Mouse (Mus musculus): Measurements from ENCODE around the gene Myo18b. TPM values are rescaled to one million over a fixed set of nuclear protein-coding genes. Genes with fewer than 3 reads are reported as not detected.

Myo18b gene
- total and polyA plus RNA-seq, 3 experiments: not detected

DNA sequence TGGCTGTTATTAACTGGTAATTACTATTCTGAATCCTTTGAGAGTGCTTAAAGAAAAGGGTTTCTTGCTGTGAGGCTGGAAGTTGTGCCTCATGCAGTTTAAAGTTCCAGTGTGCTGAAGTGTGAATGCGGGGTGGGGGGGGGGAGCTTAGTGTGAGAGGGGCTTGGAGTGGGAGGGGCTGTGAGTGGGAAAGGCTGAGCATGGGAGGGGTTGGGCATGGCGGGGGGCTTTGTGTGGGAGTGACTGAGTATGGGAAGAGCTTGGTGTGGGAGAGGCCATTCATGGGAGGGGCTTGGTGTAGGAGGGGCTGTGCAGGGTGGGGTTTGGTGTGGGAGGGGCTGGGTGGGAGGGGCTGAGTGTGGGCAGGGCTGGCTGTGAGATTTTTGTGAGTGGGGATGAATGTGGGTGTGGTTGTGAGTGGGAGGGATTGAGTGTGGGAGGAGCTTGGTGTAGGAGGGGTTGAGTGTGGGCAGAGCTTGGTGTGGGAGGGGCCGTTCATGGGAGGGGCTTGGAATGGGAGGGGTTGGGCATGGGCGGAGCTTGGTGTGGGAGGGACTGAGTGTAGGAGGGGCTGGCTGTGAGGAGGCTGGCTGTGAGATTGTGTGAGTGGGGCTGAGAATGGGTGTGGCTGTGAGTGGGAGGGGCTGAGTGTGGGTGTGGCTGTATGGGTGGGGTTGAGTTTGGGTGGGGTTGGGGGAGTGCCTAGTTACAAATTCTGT, 208.9 kb downstream of the Myo18b start:
- dilution Hi-C loops (cut with MboI; ENCODE audit: extremely low pct_ligation_motif_present, extremely low pct_unique_long_range_greater_than_20kb, low sequenced_read_pairs): no loop called here
- TF ChIP-seq NELFE (IDR thresholded peaks at IDR 0.05; ENCODE audit: low read depth, low read length) (no peak), EP300 (IDR thresholded peaks at IDR 0.05; ENCODE audit: low read length) (no peak), ZC3H11A (IDR thresholded peaks at IDR 0.05; ENCODE audit: low read depth, low read length) (no peak), SIN3A (IDR thresholded peaks at IDR 0.05; ENCODE audit: low read length) (no peak), MEF2A (IDR thresholded peaks at IDR 0.05; ENCODE audit: borderline replicate concordance, low read depth, low read length) (no peak), CHD1 (IDR thresholded peaks at IDR 0.05; ENCODE audit: low read depth, low read length) (no peak), RCOR1 (conservative IDR thresholded peaks at IDR 0.05; ENCODE audit: low read depth, low read length) (no peak), MAFK (IDR thresholded peaks at IDR 0.05; ENCODE audit: insufficient replicate concordance, low read length) (no peak), MAZ (IDR thresholded peaks at IDR 0.05; ENCODE audit: low read depth, low read length) (no peak), CTCF (conservative IDR thresholded peaks at IDR 0.05 in 1 of 2, IDR thresholded peaks at IDR 0.05 in 1 of 2; ENCODE audit: low read depth in 2 of 2, low read length in 2 of 2) (no peak), PAX5 (IDR thresholded peaks at IDR 0.05; ENCODE audit: low read length) (no peak), HCFC1 (IDR thresholded peaks at IDR 0.05; ENCODE audit: low read depth, low read length) (no peak), E2F4 (IDR thresholded peaks at IDR 0.05; ENCODE audit: insufficient replicate concordance, low read depth, low read length) (no peak)
- no peaks in the 10 kb centered on the region for H3K4me1 ChIP-seq (ENCODE audit: control insufficient read depth in 1 of 2, insufficient read depth in 2 of 2)

DNA sequence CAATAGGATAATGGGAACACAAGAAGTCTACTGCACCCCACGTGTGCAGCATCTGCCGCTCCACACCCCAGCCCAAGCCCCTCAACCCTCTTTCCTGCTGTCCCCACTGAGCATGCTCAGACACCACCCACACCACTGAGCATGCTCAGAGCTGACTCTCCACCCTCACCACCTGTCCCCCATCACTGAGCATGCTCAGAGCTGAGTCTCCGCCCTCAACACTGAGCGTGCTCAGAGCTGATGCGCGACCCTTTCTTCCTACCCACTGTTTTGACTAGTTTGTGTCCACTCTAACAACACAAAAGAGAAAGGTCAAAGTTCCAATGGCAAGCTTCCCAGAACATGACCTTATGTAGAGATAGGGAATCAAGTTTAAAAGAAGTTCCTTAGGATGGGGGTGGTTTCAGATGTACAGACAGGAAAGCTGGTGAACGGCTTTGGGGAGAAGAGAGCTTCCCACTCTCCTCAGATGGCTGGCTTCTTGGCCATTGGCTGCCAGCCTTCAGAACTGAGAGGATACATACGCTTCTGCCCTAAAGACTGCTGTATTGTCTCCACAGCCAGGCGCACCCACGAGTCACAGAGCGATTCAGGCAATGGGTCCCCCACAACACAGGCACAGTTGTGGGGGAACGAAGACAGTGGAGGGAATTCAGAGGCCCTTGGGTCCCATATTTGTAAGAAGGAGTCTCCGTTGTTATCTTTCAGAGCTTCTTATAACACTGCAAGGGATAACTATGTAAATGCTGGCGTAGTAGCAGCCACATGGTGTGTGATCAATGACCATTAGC, 209.7 kb downstream of the Myo18b start:
- Histone ChIP-seq H3K9ac (ENCODE audit: insufficient read depth, low read depth) (no peak overlapping the region), H3K27ac (ENCODE audit: insufficient read depth, low read depth) (no peak overlapping the region), H3K9me3 (replicated peaks; ENCODE audit: low read length) (peaks cover 84% of the 10 kb centered on the region), H3K79me2 (replicated peaks; ENCODE audit: control insufficient read depth, extremely low read depth, insufficient read depth, poor library complexity, severe bottlenecking) (no peaks in the 10 kb centered on the region), H3K4me3 (replicated peaks in 1 of 3; ENCODE audit: low read depth in 2 of 3, low read length in 2 of 3, poor library complexity in 1 of 3) (no peak overlapping the region), H3K4me1 (ENCODE audit: control insufficient read depth in 1 of 2, insufficient read depth in 2 of 2) (no peaks in the 10 kb centered on the region), H3K36me3 (replicated peaks in 1 of 2; ENCODE audit: control insufficient read depth in 1 of 2, insufficient read depth in 1 of 2, low read length in 1 of 2) (no peaks in the 10 kb centered on the region), H3K4me2 (ENCODE audit: insufficient read depth, low read depth, poor library complexity, severe bottlenecking) (no peak overlapping the region), H3K27me3 (replicated peaks) (no peaks in the 10 kb centered on the region)
- dilution Hi-C loops (cut with MboI; ENCODE audit: extremely low pct_ligation_motif_present, extremely low pct_unique_long_range_greater_than_20kb, low sequenced_read_pairs): no loop called here
- in situ Hi-C loops (cut with MboI; ENCODE audit: low pct_ligation_motif_present, low pct_unique_long_range_greater_than_20kb, low sequenced_read_pairs): no loop called here
- no peak for DNase-seq (ENCODE audit: extremely low read depth)
- TF ChIP-seq MYC (IDR thresholded peaks at IDR 0.05; ENCODE audit: low read depth, low read length): no peak
- no peak for TF ChIP-seq TBP (conservative IDR thresholded peaks at IDR 0.05; ENCODE audit: low read depth, low read length)
- TF ChIP-seq MAZ (IDR thresholded peaks at IDR 0.05; ENCODE audit: low read depth, low read length): no peak
- no peak for TF ChIP-seq MXI1 (IDR thresholded peaks at IDR 0.05; ENCODE audit: low read depth, low read length)
- TF ChIP-seq MAX (IDR thresholded peaks at IDR 0.05; ENCODE audit: low read length): no peak
- TF ChIP-seq POLR2A (IDR thresholded peaks at IDR 0.05; ENCODE audit: low read depth, low read length): no peak

More for the DNA sequence above, 208.9 kb downstream of the Myo18b start:
- no peak overlapping the region for H3K9ac ChIP-seq (ENCODE audit: insufficient read depth, low read depth)
- in situ Hi-C loops (cut with MboI; ENCODE audit: low pct_ligation_motif_present, low pct_unique_long_range_greater_than_20kb, low sequenced_read_pairs): no loop called here
- no peaks in the 10 kb centered on the region for H3K27me3 ChIP-seq (replicated peaks)
- no peak overlapping the region for H3K27ac ChIP-seq (ENCODE audit: insufficient read depth, low read depth)
- H3K4me3 ChIP-seq (replicated peaks in 1 of 3; ENCODE audit: low read depth in 2 of 3, low read length in 2 of 3, poor library complexity in 1 of 3): no peak overlapping the region
- no peak overlapping the region for H3K4me2 ChIP-seq (ENCODE audit: insufficient read depth, low read depth, poor library complexity, severe bottlenecking)
- no peaks in the 10 kb centered on the region for H3K36me3 ChIP-seq (replicated peaks in 1 of 2; ENCODE audit: control insufficient read depth in 1 of 2, insufficient read depth in 1 of 2, low read length in 1 of 2)
- no peaks in the 10 kb centered on the region for H3K79me2 ChIP-seq (replicated peaks; ENCODE audit: control insufficient read depth, extremely low read depth, insufficient read depth, poor library complexity, severe bottlenecking)
- H3K9me3 ChIP-seq (replicated peaks; ENCODE audit: low read length): peaks cover 85% of the 10 kb centered on the region
- DNase-seq (ENCODE audit: extremely low read depth): no peak
